Mouse (Mus musculus): ENCODE data around the gene Homer1.

DNA sequence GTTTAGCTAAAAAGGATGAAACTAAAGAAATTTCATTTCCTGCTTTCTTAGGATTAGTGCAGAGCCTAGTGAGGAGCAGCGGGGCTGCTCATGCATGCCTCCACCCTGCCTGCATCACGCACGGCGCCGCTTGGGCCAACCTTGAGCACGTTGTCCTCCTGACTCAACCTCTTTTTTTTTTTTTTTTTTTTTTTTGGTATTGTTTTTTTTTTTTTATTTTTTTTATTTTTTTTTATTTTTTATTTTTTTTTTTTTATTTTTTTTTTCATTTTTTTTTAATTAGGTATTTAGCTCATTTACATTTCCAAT lies 55.8 kb downstream of the Homer1 start:
- TF ChIP-seq CTCF (IDR thresholded peaks at IDR 0.05; ENCODE audit: extremely low read depth, insufficient read length, insufficient replicate concordance, low read depth, low read length) (no peak), POLR2A (IDR thresholded peaks at IDR 0.05; ENCODE audit: low read depth, low read length) (no peak)
